Mouse (Mus musculus) liver, postnatal 0 days (tissue): ENCODE data around the gene Plekhg6.

Source experiments
- CTCF ChIP-seq: sonication (generic); IDR thresholded peaks from 2 replicates; pipeline ENCODE4 v1.5.1; 2016; ENCODE audit warnings: antibody characterized with exemption, low read depth
- EP300 ChIP-seq: IDR thresholded peaks from 2 replicates; pipeline ENCODE4 v1.6.1; 2016; ENCODE audit warnings: antibody characterized with exemption, low read depth, mild to moderate bottlenecking

DNA sequence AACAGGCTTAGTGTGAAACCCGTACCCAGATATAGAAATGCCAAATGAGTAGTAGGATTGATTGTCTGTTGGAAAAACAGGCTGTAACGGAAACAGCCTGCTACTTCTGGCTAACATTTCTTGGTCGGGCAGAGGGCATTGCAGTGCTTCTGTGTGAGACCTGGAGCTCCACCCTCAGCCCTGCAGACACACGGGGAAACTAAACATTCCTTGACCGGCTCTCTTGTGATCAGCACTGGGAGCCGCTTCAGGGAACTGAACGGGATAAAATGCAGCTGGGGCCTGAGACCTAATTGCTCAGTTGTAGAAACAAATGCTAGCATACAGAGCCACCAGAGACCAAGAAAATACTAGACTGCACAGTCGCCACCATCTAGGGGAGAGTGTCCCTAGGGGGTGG is 24.3 kb downstream of the Plekhg6 start:
- no peak for TF ChIP-seq CTCF
- no peak for TF ChIP-seq EP300
